Mouse (Mus musculus) layer of hippocampus, adult 6 months (tissue): ENCODE results near the gene Aqp1. TPM values are rescaled to one million over a fixed set of nuclear protein-coding genes. Genes with fewer than 3 reads are reported as not detected.

Source experiments
- long read RNA-seq, 2 experiments: library from polyadenylated mRNA; unstranded; transcript quantifications; one replicate each; pipeline ENCODE4 v2.0.0; 2019 to 2020
- microRNA-seq: library from miRNA; unstranded; fragments of <30 nt; microRNA quantifications from one replicate; pipeline ENCODE4 v1.2.0, GENCODE M21; 2020
- polyA plus RNA-seq: library from polyadenylated mRNA; unstranded; fragments of <200 nt; fragmentation: Nextera tagmentation; gene quantifications from 2 replicates; pipeline ENCODE4 v1.2.3, GENCODE M21; 2021

Gene Aqp1
- polyA plus RNA-seq: 2.2 TPM in 1 of 2 replicates, not detected in the other
- long read RNA-seq, experiment 1: 0 reads
- long read RNA-seq, experiment 2: 0 reads

GRCm38 (mm10) chr6:55335989-55336514 is at the start of gene Aqp1:
Gene Aqp1, plus strand, starts transcription at chr6:55336432.

GRCm38 (mm10) chr6:55376076-55376475 is 39.8 kb downstream of the Aqp1 start, which contains the start of gene Ghrhr:
Gene Ghrhr, plus strand, starts transcription at chr6:55376295.

Small RNAs within 50 kb of the gene (microRNA-seq; reads per million reads assigned to microRNA genes)
- gene Gm25458: not detected

Other genes starting within 250 kb of the Aqp1 start
- gene Crhr2, start 203.4 kb upstream of the Aqp1 start, polyA plus RNA-seq: 2.1 and 4.1 TPM in 2 replicates
- 0.30 and 0.58 TPM in 2 replicates for gene Inmt, start 161.4 kb upstream of the Aqp1 start, polyA plus RNA-seq
- 4.6 and 6.3 TPM in 2 replicates for gene Mindy4, start 133.0 kb upstream of the Aqp1 start, polyA plus RNA-seq
- not detected in 2 replicates for gene Ghrhr, start 39.9 kb downstream of the Aqp1 start, polyA plus RNA-seq
- 93.5 and 102 TPM in 2 replicates for gene Adcyap1r1, start 115.5 kb downstream of the Aqp1 start, polyA plus RNA-seq